Mouse (Mus musculus) CH12.LX (cell line): ENCODE data around the gene H2-Q10.
"Not testable (repeated sequence)": the region's sequence is repeated elsewhere in the genome, so short reads cannot be mapped to it uniquely, and the experiment has no call there.

Experiments used
- CTCF ChIP-seq, 2 experiments: IDR thresholded peaks in 1 of 2; conservative IDR thresholded peaks in 1 of 2; 2 replicates each; pipeline ENCODE4 v1.5.1; 2011 to 2012; ENCODE audit warnings: low read depth in 2 of 2, low read length in 2 of 2, improper control_type of control experiment in 1 of 2, inconsistent platforms in 1 of 2, mild to moderate bottlenecking in 1 of 2, moderate library complexity in 1 of 2
- ELF1 ChIP-seq: IDR thresholded peaks from 2 replicates; pipeline ENCODE4 v1.6.1; 2014; ENCODE audit warnings: low read depth, mild to moderate bottlenecking, inconsistent platforms, low read length, improper control_type of control experiment
- EP300 ChIP-seq: IDR thresholded peaks from 2 replicates; pipeline ENCODE4 v1.6.1; 2011; ENCODE audit warnings: low read length, improper control_type of control experiment
- ETS1 ChIP-seq: conservative IDR thresholded peaks from 2 replicates; pipeline ENCODE4 v1.6.1; 2012; ENCODE audit warnings: low read depth, mild to moderate bottlenecking, inconsistent platforms, low read length, improper control_type of control experiment, moderate library complexity
- MXI1 ChIP-seq: IDR thresholded peaks from 2 replicates; pipeline ENCODE4 v1.6.1; 2011; ENCODE audit warnings: mild to moderate bottlenecking, low read depth, low read length, improper control_type of control experiment
- POLR2A ChIP-seq: IDR thresholded peaks from 2 replicates; pipeline ENCODE4 v1.6.1; 2011; ENCODE audit warnings: low read depth, mild to moderate bottlenecking, improper control_type of control experiment, low read length
- RAD21 ChIP-seq: IDR thresholded peaks from 2 replicates; pipeline ENCODE4 v1.6.1; 2011; ENCODE audit warnings: low read depth, mild to moderate bottlenecking, low read length, improper control_type of control experiment, moderate library complexity
- RCOR1 ChIP-seq: conservative IDR thresholded peaks from 2 replicates; pipeline ENCODE4 v1.6.1; 2012; ENCODE audit warnings: low read depth, mild to moderate bottlenecking, inconsistent platforms, low read length, improper control_type of control experiment
- TCF12 ChIP-seq: IDR thresholded peaks from 2 replicates; pipeline ENCODE4 v1.6.1; 2014; ENCODE audit warnings: low read depth, mild to moderate bottlenecking, inconsistent platforms, low read length, improper control_type of control experiment
- UBTF ChIP-seq: IDR thresholded peaks from 2 replicates; pipeline ENCODE4 v1.6.1; 2012; ENCODE audit warnings: low read depth, mild to moderate bottlenecking, inconsistent platforms, low read length, improper control_type of control experiment, moderate library complexity
- USF1 ChIP-seq: IDR thresholded peaks from 2 replicates; pipeline ENCODE4 v1.6.1; 2014; ENCODE audit warnings: low read depth, mild to moderate bottlenecking, inconsistent platforms, low read length, improper control_type of control experiment
- ZC3H11A ChIP-seq: IDR thresholded peaks from 2 replicates; pipeline ENCODE4 v1.6.1; 2012; ENCODE audit warnings: low read depth, mild to moderate bottlenecking, inconsistent platforms, low read length, improper control_type of control experiment

DNA sequence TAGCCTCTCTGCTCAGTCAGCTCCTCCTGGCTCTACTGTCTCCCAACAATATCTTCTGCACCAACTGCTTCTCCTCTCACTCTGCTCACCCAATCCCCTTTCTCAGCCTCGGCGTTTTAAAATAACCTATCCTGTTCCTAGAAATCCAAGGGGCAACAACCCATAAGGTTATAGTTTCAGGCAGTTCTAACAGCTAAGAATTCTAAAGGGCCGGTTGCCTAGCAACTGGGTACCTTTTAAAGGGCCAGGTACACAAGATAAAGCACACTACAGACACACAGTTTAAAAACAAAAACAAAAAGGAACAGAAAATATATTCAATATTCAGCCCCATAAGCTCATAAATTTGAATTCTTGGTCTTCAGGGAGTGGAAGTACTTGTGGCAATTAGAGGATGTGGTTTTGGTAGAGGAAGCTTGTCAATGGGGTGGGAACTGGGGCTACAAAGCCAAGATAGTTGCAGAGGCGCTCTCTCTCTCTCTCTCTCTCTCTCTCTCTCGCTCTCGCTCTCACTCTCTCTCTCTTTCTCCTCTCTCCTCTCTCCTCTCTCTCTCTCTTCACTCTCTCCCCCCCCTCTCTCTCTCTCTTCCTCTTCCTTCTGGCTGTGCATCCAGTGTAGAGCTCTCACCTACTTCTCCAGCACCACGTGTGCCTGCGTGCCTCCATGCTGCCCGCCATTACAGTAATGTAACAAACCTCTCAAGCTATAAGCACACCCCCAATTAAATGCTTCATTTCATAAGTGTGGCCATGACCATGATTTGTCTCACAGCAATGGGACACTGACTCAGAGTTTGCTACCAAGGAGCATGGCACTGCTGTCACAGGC lies 9.2 kb upstream of the H2-Q10 start:
- not testable (repeated sequence) for TF ChIP-seq TCF12; ZC3H11A; POLR2A; CTCF (conservative IDR thresholded peaks at IDR 0.05 in 1 of 2, IDR thresholded peaks at IDR 0.05 in 1 of 2; ENCODE audit: low read depth in 2 of 2, low read length in 2 of 2); USF1; UBTF; ETS1; MXI1; EP300; RCOR1; ELF1; RAD21
